Mouse (Mus musculus) urinary bladder, postnatal 14 days (tissue): ENCODE results near the gene B3gnt7.

ENCODE experiments used
- DNase-seq: peaks from one replicate; pipeline ENCODE4 v3.0.0; 2021; ENCODE audit warnings: low spot score

The B3gnt7 gene

DNA sequence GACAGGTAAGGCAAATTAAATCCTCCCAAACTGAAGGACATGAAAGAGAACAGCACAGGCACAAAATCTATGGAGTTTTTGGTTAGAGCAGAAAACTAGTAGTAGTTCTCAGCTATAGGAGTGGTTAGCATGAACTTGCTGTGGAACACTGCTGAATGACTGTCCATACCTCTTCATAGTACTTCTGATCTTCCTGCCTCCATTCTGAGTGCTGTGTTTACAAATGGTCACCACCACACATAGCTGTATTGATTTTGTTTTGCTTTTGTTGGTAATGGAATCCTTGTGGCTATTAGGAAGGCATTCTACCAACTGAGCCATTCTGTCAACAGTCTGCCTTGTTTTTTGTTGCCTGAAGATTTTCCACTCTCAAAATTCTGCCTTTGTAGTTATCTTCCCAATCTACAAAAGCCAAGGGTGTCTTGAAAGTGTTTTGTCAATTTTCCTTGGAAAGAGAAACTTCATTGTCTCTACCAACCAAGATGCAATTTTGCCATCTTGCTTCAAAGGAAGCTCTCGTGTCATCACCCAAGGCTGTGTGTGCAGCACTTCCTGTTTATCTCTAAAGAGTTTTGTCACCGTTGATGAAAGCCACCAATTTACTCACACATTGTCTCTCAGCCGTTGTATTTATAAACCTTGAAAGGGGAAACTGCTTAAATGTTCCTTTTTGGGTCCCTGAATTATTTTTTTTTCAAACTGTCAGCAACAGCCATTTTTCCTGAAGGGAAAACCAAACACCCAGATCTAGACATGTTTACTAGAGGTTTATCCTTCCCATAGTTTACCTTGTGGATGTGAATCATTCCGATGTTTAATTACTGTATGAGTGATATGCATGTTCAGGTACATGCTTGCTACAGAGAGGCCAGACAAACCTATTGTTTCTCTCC is 41.6 kb downstream of the B3gnt7 start:
- DNase-seq = no peak

DNA sequence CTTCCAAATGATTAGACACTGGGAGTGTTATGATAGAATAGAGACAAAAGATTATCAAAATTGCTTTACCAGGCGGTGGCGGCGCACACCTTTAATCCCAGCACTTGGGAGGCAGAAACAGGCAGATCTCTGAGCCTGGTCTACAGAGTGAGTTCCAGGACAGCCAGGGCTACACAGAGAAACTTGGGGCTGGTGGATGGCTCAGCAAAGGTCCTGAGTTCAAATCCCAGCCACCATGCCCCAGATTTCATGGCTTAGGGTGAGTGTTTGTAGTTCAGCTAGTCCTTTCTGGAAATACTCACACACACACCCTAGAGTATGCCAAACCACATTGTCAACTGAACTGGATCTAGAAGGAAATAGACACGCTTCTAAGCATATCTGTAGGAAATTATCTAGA is 42.4 kb downstream of the B3gnt7 start:
- DNase-seq = no peak

DNA sequence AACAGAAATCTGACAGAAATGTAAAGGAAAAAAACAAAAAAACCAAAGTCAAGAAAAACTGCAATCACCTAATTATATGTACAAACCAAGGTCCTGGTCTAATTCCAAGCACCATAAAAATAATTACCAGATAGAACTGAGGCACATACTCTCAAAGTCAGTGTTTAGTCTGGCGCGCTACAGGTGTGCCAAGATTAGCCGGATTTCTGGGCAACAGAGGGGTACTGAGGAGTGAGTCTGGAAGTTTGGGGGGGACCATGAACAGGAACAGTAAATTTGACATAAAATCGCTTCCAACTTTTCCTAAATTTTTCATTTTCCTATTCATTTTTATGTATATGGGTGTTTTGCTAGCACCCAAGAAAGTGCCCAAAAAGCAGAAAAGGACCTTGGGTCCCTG is 43.3 kb downstream of the B3gnt7 start:
- DNase-seq = no peak

DNA sequence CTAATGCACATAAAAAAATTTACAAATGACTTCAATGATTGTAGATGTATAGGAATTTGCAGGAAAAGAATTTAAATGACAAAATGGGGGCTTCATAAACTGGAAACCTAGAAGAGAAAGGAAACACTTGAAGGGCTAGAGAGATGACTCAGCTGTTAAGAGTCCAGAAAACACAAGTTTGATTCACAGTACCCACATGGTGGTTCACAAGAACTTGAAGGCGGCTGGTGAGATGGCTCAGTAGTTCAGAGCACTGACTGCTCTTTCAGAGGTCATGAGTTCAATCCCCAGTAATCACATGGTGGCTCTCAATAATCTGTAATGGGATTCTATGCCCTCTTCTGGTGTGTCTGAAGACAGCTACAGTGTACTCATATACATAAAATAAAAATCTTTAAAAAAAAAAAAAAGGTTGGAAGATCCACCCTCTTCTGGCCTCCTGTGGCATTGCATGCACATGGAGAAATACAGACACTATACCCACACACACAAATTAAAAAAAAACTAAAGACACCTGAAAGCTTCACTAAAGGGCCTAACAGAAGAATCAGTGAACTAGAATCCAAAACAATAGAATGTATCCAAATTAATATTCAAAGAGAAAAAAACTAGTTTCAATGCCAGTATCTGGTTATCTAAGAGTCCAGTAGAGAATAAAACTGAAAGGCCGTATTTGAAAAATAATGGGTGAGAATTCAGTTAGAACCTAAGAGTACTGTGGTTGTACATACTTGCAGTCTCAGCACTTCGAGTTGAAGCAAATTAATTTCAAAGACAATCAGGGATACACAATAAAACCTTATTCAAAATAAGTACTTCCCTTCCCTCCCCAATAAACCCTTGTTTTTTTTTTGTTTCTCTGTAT is 44.5 kb downstream of the B3gnt7 start:
- no peak for DNase-seq

GRCm38 (mm10) chr1:86347716-86348045 is 45.0 kb downstream of the B3gnt7 start:
- no peak for DNase-seq

DNA sequence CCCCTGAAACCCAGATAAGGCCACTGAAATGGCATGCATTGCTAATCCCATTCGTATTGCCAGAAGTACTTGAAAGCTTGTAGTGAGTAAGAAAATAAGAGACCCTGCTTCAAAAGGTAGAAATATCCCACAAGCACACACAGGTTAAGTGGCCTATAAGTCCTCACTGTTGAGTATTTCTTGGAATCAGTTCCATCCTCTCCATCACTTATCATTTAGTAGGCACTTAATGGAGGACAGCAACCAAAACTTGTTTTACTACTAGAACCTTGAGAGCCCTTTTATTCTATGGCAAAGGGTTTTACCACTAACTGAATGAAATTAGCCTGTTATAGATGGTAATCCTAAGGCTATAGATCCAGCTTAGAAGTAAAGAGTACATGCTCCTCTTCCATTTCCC is 45.5 kb downstream of the B3gnt7 start:
- DNase-seq = no peak

- DNase-seq = no peak
Measured at GRCm38 (mm10) chr1:86348801-86349200, 46.2 kb downstream of the B3gnt7 start.

DNA sequence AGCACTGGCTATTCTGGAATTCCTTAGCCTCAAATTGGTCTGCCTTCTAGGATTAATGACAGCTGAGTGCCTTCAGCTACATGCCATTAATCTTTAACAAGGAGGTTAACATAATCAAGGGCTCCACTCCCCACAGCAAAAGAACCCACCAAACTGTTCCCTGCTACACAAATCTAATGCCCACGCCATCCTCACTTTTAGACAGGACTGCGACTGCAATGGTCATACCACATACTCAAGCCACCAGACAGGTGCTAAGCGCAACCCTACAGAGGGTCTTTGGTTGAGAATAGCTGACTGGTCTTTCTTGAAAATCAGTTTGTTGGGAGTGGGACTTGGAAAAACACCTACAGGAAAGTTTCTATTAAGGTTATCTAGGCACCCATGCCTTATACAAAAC is 46.6 kb downstream of the B3gnt7 start:
- no peak for DNase-seq

DNA sequence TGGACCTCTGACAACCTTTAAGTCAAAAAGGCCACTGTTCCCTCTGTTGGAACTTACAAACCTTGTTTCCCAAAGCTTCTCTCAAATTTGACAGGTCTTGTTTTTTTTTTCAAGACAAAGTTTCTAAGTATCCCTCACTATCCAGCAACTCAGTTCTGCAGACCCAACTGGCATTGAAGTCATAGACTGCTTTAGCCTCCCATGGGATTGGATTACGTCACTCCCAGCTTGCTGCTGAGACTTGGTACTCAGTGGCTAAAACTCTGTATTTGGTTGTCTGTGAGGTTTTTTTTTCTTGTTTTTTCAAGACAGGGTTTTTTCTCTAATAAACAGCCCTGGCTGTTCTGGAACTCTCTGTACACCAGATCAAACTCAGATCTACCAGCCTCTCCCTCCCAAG is 47.1 kb downstream of the B3gnt7 start:
- DNase-seq = no peak

GRCm38 (mm10) chr1:86350576-86350975 is 47.9 kb downstream of the B3gnt7 start:
- no peak for DNase-seq

- no peak for DNase-seq
Measured at GRCm38 (mm10) chr1:86354186-86354585, 51.6 kb downstream of the B3gnt7 start.
